Mouse (Mus musculus): Measurements from ENCODE around the gene Prnp. TPM values are rescaled to one million over a fixed set of nuclear protein-coding genes. Genes with fewer than 3 reads are reported as not detected.

Prnp gene
- polyA plus RNA-seq, 1 experiment: 570 TPM

DNA sequence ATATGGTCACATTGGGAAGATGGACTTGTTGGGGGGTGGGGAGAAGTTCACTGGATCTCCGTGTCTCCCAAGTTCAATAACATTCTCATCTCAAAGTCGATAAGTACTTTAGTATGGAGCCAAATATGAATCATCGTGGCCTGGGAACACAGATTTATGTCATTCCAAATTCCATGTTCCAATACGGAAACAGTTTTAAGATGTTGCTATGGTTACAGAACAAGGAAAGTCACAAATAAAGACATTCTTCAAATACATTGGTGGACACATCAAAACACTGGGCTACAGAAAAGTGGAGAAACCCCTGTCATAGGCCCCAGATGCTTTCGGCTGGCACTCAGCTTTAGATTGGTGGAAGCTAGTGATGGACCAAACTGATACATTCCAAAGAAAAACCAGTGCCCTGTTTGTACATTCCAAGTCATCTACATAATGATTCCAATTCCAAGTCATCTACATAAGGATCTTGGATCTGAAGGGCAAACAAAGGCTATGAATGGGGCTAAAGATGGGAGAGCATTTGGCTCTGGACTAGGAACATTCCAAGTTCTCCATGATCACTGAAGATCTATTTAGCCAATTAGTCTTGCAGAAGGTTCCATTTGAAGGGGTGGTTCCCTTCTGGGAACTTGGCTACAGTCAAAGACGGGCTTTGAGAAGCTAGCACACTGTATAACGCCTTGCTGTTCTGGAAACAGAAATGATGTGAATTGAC is 33.0 kb upstream of the Prnp start:
- H3K4me1 ChIP-seq (ENCODE audit: control insufficient read depth, insufficient read depth, low read length): no peaks in the 10 kb centered on the region
- H3K27ac ChIP-seq (ENCODE audit: insufficient read depth, low read length): no peak overlapping the region; the same call in 1 of the 2 replicates
- H3K27me3 ChIP-seq (ENCODE audit: control insufficient read depth, insufficient read depth, low read length): no peaks in the 10 kb centered on the region
- no peak overlapping the region for H3K4me3 ChIP-seq (replicated peaks; ENCODE audit: insufficient read depth, low read depth, low read length)
- no peak for TF ChIP-seq POLR2A (IDR thresholded peaks at IDR 0.05; ENCODE audit: borderline replicate concordance, insufficient read depth, low read length)
- no peak for TF ChIP-seq CTCF (IDR thresholded peaks at IDR 0.05; ENCODE audit: borderline replicate concordance, insufficient read depth, low read depth, low read length)
- 89% methylated on average over 7 of the region's 7 CpGs for WGBS
- DNase-seq: no peak

DNA sequence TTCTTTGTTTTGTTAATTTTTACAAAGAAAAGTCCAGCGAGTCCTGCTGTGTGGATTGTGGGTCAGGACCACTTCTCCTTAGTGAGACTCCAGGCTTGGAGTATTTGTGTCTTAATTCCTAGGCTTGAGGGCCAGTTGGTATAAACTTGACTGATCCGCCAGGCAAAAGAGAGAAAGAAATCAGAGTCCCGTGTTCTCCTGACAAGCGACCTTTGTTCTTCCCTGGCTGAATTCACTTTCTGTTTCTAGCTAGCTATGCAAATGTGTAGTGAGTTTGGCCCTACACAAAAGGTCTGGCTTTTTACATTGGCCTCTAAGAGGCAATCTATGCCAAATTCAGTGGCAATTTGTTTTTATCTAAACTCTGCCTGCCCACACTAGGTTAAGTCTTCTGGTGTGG is 28.0 kb upstream of the Prnp start:
- no peak for TF ChIP-seq POLR2A (IDR thresholded peaks at IDR 0.05; ENCODE audit: borderline replicate concordance, insufficient read depth, low read length)
- TF ChIP-seq CTCF (IDR thresholded peaks at IDR 0.05; ENCODE audit: borderline replicate concordance, insufficient read depth, low read depth, low read length): no peak
- no peaks in the 10 kb centered on the region for H3K27me3 ChIP-seq (ENCODE audit: control insufficient read depth, insufficient read depth, low read length)
- H3K4me3 ChIP-seq (replicated peaks; ENCODE audit: insufficient read depth, low read depth, low read length): no peak overlapping the region
- 74% methylated on average over 4 of the region's 4 CpGs for WGBS
- no peak overlapping the region for H3K27ac ChIP-seq (ENCODE audit: insufficient read depth, low read length)
- no peak for DNase-seq
- H3K4me1 ChIP-seq (ENCODE audit: control insufficient read depth, insufficient read depth, low read length): 0 out of 2 replicates have a peak, but pooled peaks cover 4% of the 10 kb centered on the region

DNA sequence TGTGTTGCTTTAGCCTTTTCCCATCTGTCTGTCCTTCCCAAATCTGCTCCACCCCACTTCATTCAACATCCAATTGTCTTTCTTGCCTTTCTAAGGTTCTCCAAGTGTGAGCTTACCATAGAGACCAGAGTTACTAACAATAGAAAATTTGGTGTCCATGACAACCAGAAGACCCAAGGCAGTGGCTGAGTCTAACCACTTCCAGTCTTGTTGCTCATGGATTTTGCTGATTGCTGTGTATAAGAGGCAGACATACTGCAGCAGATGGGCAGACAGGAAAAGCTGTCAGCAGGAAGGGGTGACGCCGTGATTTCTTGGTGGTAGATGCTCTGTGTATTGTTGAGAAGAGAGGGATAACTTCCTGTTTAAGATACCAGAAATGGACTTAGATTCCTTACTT is 26.6 kb upstream of the Prnp start:
- DNase-seq: no peak
- Histone ChIP-seq H3K4me3 (replicated peaks; ENCODE audit: insufficient read depth, low read depth, low read length) (no peak overlapping the region), H3K27ac (ENCODE audit: insufficient read depth, low read length) (no peak overlapping the region), H3K4me1 (ENCODE audit: control insufficient read depth, insufficient read depth, low read length) (0 out of 2 replicates have a peak, but pooled peaks cover 4% of the 10 kb centered on the region), H3K27me3 (ENCODE audit: control insufficient read depth, insufficient read depth, low read length) (no peaks in the 10 kb centered on the region)
- 24% methylated on average over 2 of the region's 2 CpGs for WGBS
- TF ChIP-seq CTCF (IDR thresholded peaks at IDR 0.05; ENCODE audit: borderline replicate concordance, insufficient read depth, low read depth, low read length) (no peak), POLR2A (IDR thresholded peaks at IDR 0.05; ENCODE audit: borderline replicate concordance, insufficient read depth, low read length) (no peak)

DNA sequence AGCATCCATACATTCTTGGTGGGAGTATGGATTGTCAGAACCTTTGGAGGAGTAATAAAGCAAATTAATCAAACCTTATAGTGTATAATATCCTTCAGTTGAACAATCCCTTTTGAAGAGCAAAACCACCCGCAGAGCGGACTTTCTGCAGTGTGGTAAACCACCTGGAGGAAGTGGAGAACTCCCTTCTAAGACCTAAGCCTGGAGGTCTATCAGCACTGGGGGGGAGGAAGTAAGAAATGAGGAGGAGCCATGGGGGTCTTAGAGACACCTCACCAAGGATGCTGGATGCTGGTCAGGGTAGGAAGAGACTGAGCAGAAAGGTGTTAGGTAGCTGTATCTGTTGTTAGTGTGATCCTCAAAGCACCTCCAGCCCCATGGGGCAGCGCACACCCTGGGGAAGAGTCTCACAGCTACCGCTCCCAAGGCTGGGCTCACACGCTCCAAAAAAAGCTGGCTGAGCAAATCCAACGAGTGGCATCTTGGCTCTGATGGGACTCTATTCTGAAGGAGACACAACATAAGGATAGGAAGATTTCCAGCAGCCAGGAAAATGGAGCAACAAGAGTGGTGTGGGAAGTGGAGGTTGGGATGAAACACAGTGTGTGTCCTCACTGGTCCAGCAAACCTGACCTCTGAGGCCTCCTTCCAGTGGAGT is 23.1 kb upstream of the Prnp start:
- DNase-seq: no peak
- no peak for TF ChIP-seq CTCF (IDR thresholded peaks at IDR 0.05; ENCODE audit: borderline replicate concordance, insufficient read depth, low read depth, low read length)
- TF ChIP-seq POLR2A (IDR thresholded peaks at IDR 0.05; ENCODE audit: borderline replicate concordance, insufficient read depth, low read length): no peak
- 80% methylated on average over 6 of the region's 6 CpGs for WGBS
- Histone ChIP-seq H3K4me1 (ENCODE audit: control insufficient read depth, insufficient read depth, low read length) (0 out of 2 replicates have a peak, but pooled peaks cover 4% of the 10 kb centered on the region), H3K4me3 (replicated peaks; ENCODE audit: insufficient read depth, low read depth, low read length) (no peak overlapping the region), H3K27ac (ENCODE audit: insufficient read depth, low read length) (no peak overlapping the region), H3K27me3 (ENCODE audit: control insufficient read depth, insufficient read depth, low read length) (no peaks in the 10 kb centered on the region)

DNA sequence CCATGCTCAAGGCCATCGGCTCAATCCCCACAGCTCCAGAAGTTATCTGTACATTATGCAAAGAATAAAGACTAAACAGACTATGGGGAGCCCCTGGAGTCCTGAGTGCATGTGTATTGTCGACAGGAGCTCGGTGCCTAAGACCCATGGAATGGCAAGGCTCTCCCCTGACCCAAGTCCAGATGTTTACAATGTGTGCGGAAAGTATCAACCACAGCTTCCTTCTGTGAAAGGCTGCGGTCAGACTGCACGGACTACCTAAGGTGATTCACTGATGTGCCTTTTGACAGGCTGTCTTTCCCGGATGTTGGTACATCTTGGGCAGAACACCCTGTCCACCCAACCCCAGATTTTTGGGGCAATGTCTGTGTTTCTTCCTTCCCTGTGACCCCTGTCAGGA is 21.5 kb upstream of the Prnp start:
- 0 out of 2 replicates have a peak, but pooled peaks cover 3% of the 10 kb centered on the region for H3K4me1 ChIP-seq (ENCODE audit: control insufficient read depth, insufficient read depth, low read length)
- H3K27ac ChIP-seq (ENCODE audit: insufficient read depth, low read length): no peak overlapping the region
- 87% methylated on average over 7 of the region's 7 CpGs for WGBS
- no peak overlapping the region for H3K4me3 ChIP-seq (replicated peaks; ENCODE audit: insufficient read depth, low read depth, low read length)
- DNase-seq: no peak
- TF ChIP-seq POLR2A (IDR thresholded peaks at IDR 0.05; ENCODE audit: borderline replicate concordance, insufficient read depth, low read length): no peak
- TF ChIP-seq CTCF (IDR thresholded peaks at IDR 0.05; ENCODE audit: borderline replicate concordance, insufficient read depth, low read depth, low read length): no peak
- H3K27me3 ChIP-seq (ENCODE audit: control insufficient read depth, insufficient read depth, low read length): no peaks in the 10 kb centered on the region

DNA sequence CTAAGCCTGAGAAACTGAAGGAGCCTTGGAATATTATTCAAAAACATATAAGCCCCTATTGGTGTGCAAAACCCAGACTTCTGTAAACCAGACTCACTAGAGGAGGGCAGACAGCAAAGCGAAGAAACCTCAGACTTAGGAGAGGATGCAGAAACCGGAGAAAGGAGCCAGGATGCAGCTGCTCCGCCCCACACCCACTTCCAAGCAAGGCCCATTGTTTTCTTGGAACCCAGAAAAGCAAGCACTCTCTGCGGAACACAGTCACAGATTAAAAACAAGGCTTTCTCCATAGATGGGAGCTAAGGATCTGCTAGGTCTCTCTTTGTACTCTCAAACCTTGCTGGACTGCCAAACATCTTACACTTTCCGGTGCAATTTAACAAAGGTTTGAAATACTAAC is 17.2 kb upstream of the Prnp start:
- H3K4me3 ChIP-seq (replicated peaks; ENCODE audit: insufficient read depth, low read depth, low read length): no peak overlapping the region
- no peak overlapping the region for H3K27ac ChIP-seq (ENCODE audit: insufficient read depth, low read length)
- no peak for DNase-seq
- H3K4me1 ChIP-seq (ENCODE audit: control insufficient read depth, insufficient read depth, low read length): no peaks in the 10 kb centered on the region
- no peak for TF ChIP-seq CTCF (IDR thresholded peaks at IDR 0.05; ENCODE audit: borderline replicate concordance, insufficient read depth, low read depth, low read length)
- TF ChIP-seq POLR2A (IDR thresholded peaks at IDR 0.05; ENCODE audit: borderline replicate concordance, insufficient read depth, low read length): no peak
- no peaks in the 10 kb centered on the region for H3K27me3 ChIP-seq (ENCODE audit: control insufficient read depth, insufficient read depth, low read length)
- 50% methylated on average over 5 of the region's 5 CpGs for WGBS

DNA sequence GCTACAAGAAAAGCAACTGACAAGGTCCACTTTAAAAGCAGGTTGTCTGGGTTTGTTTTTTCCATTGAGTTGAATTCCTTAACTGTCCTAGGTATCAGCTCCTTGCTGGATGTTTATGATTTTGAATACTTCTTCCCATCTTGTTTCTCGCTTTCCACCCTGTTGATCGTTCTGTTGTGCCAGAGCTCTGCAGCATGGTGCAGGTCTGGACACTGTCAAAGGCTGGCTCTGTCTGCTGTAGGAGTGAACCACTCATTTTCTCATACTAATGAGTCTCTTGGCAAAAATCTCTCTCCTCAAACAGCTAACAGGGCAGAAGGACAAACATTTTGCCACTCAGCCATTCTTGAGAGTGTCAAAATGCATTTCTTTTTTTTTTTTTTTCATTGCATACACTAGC is 14.6 kb upstream of the Prnp start:
- WGBS: 66% methylated on average over 2 of the region's 2 CpGs
- no peak overlapping the region for H3K27ac ChIP-seq (ENCODE audit: insufficient read depth, low read length)
- TF ChIP-seq CTCF (IDR thresholded peaks at IDR 0.05; ENCODE audit: borderline replicate concordance, insufficient read depth, low read depth, low read length): no peak
- no peak for TF ChIP-seq POLR2A (IDR thresholded peaks at IDR 0.05; ENCODE audit: borderline replicate concordance, insufficient read depth, low read length)
- no peaks in the 10 kb centered on the region for H3K27me3 ChIP-seq (ENCODE audit: control insufficient read depth, insufficient read depth, low read length)
- DNase-seq: no peak
- H3K4me1 ChIP-seq (ENCODE audit: control insufficient read depth, insufficient read depth, low read length): no peaks in the 10 kb centered on the region
- no peak overlapping the region for H3K4me3 ChIP-seq (replicated peaks; ENCODE audit: insufficient read depth, low read depth, low read length)

DNA sequence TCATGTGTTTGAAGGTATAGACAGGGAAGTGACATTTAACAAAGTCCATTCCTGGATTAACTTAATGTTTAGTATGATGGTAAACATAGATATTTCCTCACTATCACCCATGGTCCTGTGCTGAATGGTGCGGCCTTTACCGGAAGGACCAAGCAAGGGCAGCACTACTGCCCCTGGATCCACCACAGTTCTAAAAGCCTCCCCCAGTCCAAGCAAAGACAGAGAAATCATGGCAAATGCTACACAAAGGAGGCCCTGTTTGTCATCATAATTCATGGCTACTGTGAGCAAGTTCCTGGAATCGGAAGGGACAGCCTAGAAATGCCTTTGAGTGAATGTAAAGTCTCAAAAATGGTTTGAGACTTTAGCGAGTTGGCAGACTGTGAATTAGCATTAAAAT is 13.7 kb upstream of the Prnp start:
- no peak overlapping the region for H3K27ac ChIP-seq (ENCODE audit: insufficient read depth, low read length)
- no peak for DNase-seq
- H3K4me3 ChIP-seq (replicated peaks; ENCODE audit: insufficient read depth, low read depth, low read length): no peak overlapping the region
- 96% methylated on average over 4 of the region's 4 CpGs for WGBS
- no peak for TF ChIP-seq CTCF (IDR thresholded peaks at IDR 0.05; ENCODE audit: borderline replicate concordance, insufficient read depth, low read depth, low read length)
- TF ChIP-seq POLR2A (IDR thresholded peaks at IDR 0.05; ENCODE audit: borderline replicate concordance, insufficient read depth, low read length): no peak
- H3K27me3 ChIP-seq (ENCODE audit: control insufficient read depth, insufficient read depth, low read length): no peaks in the 10 kb centered on the region
- H3K4me1 ChIP-seq (ENCODE audit: control insufficient read depth, insufficient read depth, low read length): no peaks in the 10 kb centered on the region
